Mouse (Mus musculus) intestine, postnatal 0 days (tissue): Measurements from ENCODE around the gene Kansl1l. TPM values are rescaled to one million over a fixed set of nuclear protein-coding genes. Genes with fewer than 3 reads are reported as not detected.

Experiments
- ATAC-seq: fragments of 200-750 bp; cut with Nextera tagmentation; 2 replicates; pipeline ENCODE4 v1.8.0; 2017; ENCODE audit warnings: mild to moderate bottlenecking, moderate TSS enrichment, moderate library complexity
- H3K27ac ChIP-seq: fragments of 300-500 bp; sonication (generic); 2 replicates; pipeline ENCODE4 v1.5.1; 2014; ENCODE audit warnings: mild to moderate bottlenecking, low read depth, low read length, moderate library complexity
- H3K27me3 ChIP-seq: fragments of 300-500 bp; sonication (generic); replicated peaks from 2 replicates; pipeline ENCODE4 v1.6.1; 2014; ENCODE audit warnings: low read length, mixed read lengths; ENCODE audit not compliant: control insufficient read depth, insufficient read depth
- H3K36me3 ChIP-seq: fragments of 300-500 bp; sonication (generic); 2 replicates; pipeline ENCODE4 v1.6.1; 2014; ENCODE audit warnings: mild to moderate bottlenecking, moderate library complexity; ENCODE audit not compliant: control insufficient read depth, insufficient read depth
- H3K4me1 ChIP-seq: fragments of 300-500 bp; sonication (generic); replicated peaks from 2 replicates; pipeline ENCODE4 v1.6.1; 2014; ENCODE audit warnings: antibody characterized with exemption, low read length, mixed read lengths; ENCODE audit not compliant: control insufficient read depth, insufficient read depth
- H3K4me2 ChIP-seq: fragments of 300-500 bp; sonication (generic); replicated peaks from 2 replicates; pipeline ENCODE4 v1.6.1; 2014; ENCODE audit warnings: low read depth, mild to moderate bottlenecking, moderate library complexity
- H3K4me3 ChIP-seq: fragments of 300-500 bp; sonication (generic); 2 replicates; pipeline ENCODE4 v1.5.1; 2014; ENCODE audit warnings: low read depth, low read length
- H3K9ac ChIP-seq: fragments of 300-500 bp; sonication (generic); 2 replicates; pipeline ENCODE4 v1.6.1; 2014; ENCODE audit warnings: mild to moderate bottlenecking, low read depth, low read length
- H3K9me3 ChIP-seq: fragments of 300-500 bp; sonication (generic); 2 replicates; pipeline ENCODE4 v1.6.1; 2016; ENCODE audit warnings: mixed run types; ENCODE audit not compliant: control insufficient read depth
- CTCF ChIP-seq: sonication (generic); IDR thresholded peaks from 2 replicates; pipeline ENCODE4 v1.5.1; 2016; ENCODE audit warnings: low read depth, mild to moderate bottlenecking, control low read depth, antibody characterized with exemption, moderate library complexity
- WGBS: fragments of 180-500 bp; shearing (Covaris S2); extraction: QIAGEN DNeasy Blood & Tissue Kit; methylation state at CpG from one replicate; pipeline ENCODE4 v1.1.7; 2014; 5-methylcytosine and 5-hydroxymethylcytosine counted together
- polyA plus RNA-seq: library from polyadenylated mRNA; unstranded; fragments of >200 nt; fragmentation: Nextera tagmentation; extraction: Ambion mirVana; gene quantifications from 2 replicates; pipeline ENCODE4 v1.2.1, GENCODE M21; 2015

The Kansl1l gene
- polyA plus RNA-seq, 1 experiment from 2014 or later, result 7.2 TPM

GRCm38 (mm10) chr1:66838184-66839042 is 21.1 kb upstream of the Kansl1l start:
- no peak for ATAC-seq

GRCm38 (mm10) chr1:66837207-66837606 is 19.8 kb upstream of the Kansl1l start:
- no peak overlapping the region for H3K27ac ChIP-seq
- TF ChIP-seq CTCF, result no peak
- no peak overlapping the region for H3K4me3 ChIP-seq
- WGBS, result 65% methylated on average over 3 of the region's 3 CpGs
- no peak overlapping the region for H3K9ac ChIP-seq
- no peaks in the 10 kb centered on the region for H3K9me3 ChIP-seq
- no peak overlapping the region for H3K4me2 ChIP-seq
- H3K4me1 ChIP-seq, result no peaks in the 10 kb centered on the region
- ATAC-seq, result no peak
- H3K36me3 ChIP-seq, result peaks cover 40% of the 10 kb centered on the region
- H3K27me3 ChIP-seq, result no peaks in the 10 kb centered on the region

More at GRCm38 (mm10) chr1:66838184-66839042, 21.1 kb upstream of the Kansl1l start:
- Histone ChIP-seq H3K36me3 (peaks cover 44% of the 10 kb centered on the region), H3K27ac (no peak overlapping the region), H3K4me2 (no peak overlapping the region), H3K27me3 (no peaks in the 10 kb centered on the region), H3K9ac (no peak overlapping the region), H3K9me3 (no peaks in the 10 kb centered on the region), H3K4me1 (no peaks in the 10 kb centered on the region), H3K4me3 (peak overlapping the region; percentile 10; the same call in 1 of the 2 replicates)
- peak; percentile 82 for TF ChIP-seq CTCF
- 45% methylated on average over 16 of the region's 16 CpGs for WGBS

- Histone ChIP-seq H3K4me1 (no peaks in the 10 kb centered on the region), H3K9me3 (no peaks in the 10 kb centered on the region), H3K9ac (no peak overlapping the region), H3K27ac (no peak overlapping the region), H3K36me3 (peaks cover 31% of the 10 kb centered on the region), H3K4me2 (no peak overlapping the region), H3K27me3 (no peaks in the 10 kb centered on the region), H3K4me3 (no peak overlapping the region)
- no peak for ATAC-seq
- no peak for TF ChIP-seq CTCF
- 66% methylated on average over 7 of the region's 7 CpGs for WGBS
These were observed 15.3 kb upstream of the Kansl1l start for GRCm38 (mm10) chr1:66832636-66833165.

- Histone ChIP-seq H3K27me3 (no peaks in the 10 kb centered on the region), H3K9me3 (no peaks in the 10 kb centered on the region), H3K4me3 (no peak overlapping the region), H3K4me1 (no peaks in the 10 kb centered on the region), H3K4me2 (no peak overlapping the region), H3K27ac (no peak overlapping the region), H3K9ac (no peak overlapping the region), H3K36me3 (peaks cover 29% of the 10 kb centered on the region)
- WGBS, result 67% methylated on average over 9 of the region's 9 CpGs
- no peak for TF ChIP-seq CTCF
- no peak for ATAC-seq
These were observed 14.7 kb upstream of the Kansl1l start for GRCm38 (mm10) chr1:66831824-66832600.

GRCm38 (mm10) chr1:66829400-66830080 is 12.2 kb upstream of the Kansl1l start:
- no peak for ATAC-seq

GRCm38 (mm10) chr1:66821966-66822365 is 4.6 kb upstream of the Kansl1l start:
- Histone ChIP-seq H3K27me3 (no peaks in the 10 kb centered on the region), H3K36me3 (no peaks in the 10 kb centered on the region), H3K9me3 (no peaks in the 10 kb centered on the region), H3K4me2 (no peak overlapping the region), H3K4me1 (no peaks in the 10 kb centered on the region), H3K4me3 (no peak overlapping the region), H3K9ac (no peak overlapping the region), H3K27ac (no peak overlapping the region)
- no peak for ATAC-seq
- 79% methylated on average over 9 of the region's 9 CpGs for WGBS
- TF ChIP-seq CTCF, result no peak

More at GRCm38 (mm10) chr1:66829400-66830080, 12.2 kb upstream of the Kansl1l start:
- H3K27me3 ChIP-seq, result no peaks in the 10 kb centered on the region
- no peak overlapping the region for H3K4me3 ChIP-seq
- peaks cover 14% of the 10 kb centered on the region for H3K36me3 ChIP-seq
- H3K9ac ChIP-seq, result no peak overlapping the region
- no peak for TF ChIP-seq CTCF
- no peak overlapping the region for H3K4me2 ChIP-seq
- WGBS, result 77% methylated on average over 9 of the region's 9 CpGs
- H3K9me3 ChIP-seq, result no peaks in the 10 kb centered on the region
- no peak overlapping the region for H3K27ac ChIP-seq
- H3K4me1 ChIP-seq, result no peaks in the 10 kb centered on the region
